Mouse (Mus musculus): ENCODE measurements around the gene Vezf1.

- TF ChIP-seq CTCF (conservative IDR thresholded peaks at IDR 0.05; ENCODE audit: low read length) (peak; percentile 71), NANOG (IDR thresholded peaks at IDR 0.05; ENCODE audit: borderline replicate concordance, low read length) (no peak)
These were observed 13.5 kb upstream of the Vezf1 start for GRCm38 (mm10) chr11:88054589-88054988.

All from E14TG2a.4 (cell line).